Mouse (Mus musculus) liver, embryonic 14.5 days (tissue): Measurements from ENCODE around the gene Adcy10. TPM values are rescaled to one million over a fixed set of nuclear protein-coding genes. Genes with fewer than 3 reads are reported as not detected.
A peak's percentile ranks its signal among the peaks of the same experiment; 100 is the strongest.

ENCODE experiments used
- ATAC-seq: fragments of 200-750 bp; cut with Nextera tagmentation; 2 replicates; pipeline ENCODE4 v1.8.0; 2017; ENCODE audit warnings: moderate number of reproducible peaks, mild to moderate bottlenecking, moderate library complexity; ENCODE audit not compliant: insufficient read depth
- DNase-seq, 3 experiments: peaks; one replicate each; pipeline ENCODE4 v3.0.0-alpha.2; 2012 to 2013; ENCODE audit warnings: low read depth in 3 of 3, low spot score in 3 of 3
- H3K27ac ChIP-seq: fragments of 300-500 bp; sonication (generic); 2 replicates; pipeline ENCODE4 v1.5.1; 2014; ENCODE audit warnings: moderate library complexity, mild to moderate bottlenecking, control low read depth, inconsistent platforms
- H3K27me3 ChIP-seq: fragments of 300-500 bp; sonication (generic); 2 replicates; pipeline ENCODE4 v1.6.1; 2014; ENCODE audit warnings: mild to moderate bottlenecking, low read length, moderate library complexity; ENCODE audit not compliant: control insufficient read depth, insufficient read depth
- H3K36me3 ChIP-seq: fragments of 300-500 bp; sonication (generic); replicated peaks from 2 replicates; pipeline ENCODE4 v1.6.1; 2014; ENCODE audit warnings: low read depth; ENCODE audit not compliant: control insufficient read depth, insufficient read depth
- H3K4me1 ChIP-seq, 2 experiments: fragments of 200-500 bp in 1 of 2; fragments of 300-500 bp in 1 of 2; sonication (generic) in 1 of 2; replicated peaks; 2 replicates each; pipeline ENCODE4 v1.6.1; 2012 to 2014; ENCODE audit warnings: antibody characterized with exemption in 1 of 2, inconsistent platforms in 1 of 2, low read length in 1 of 2; ENCODE audit not compliant: control insufficient read depth in 2 of 2, insufficient read depth in 2 of 2
- H3K4me2 ChIP-seq: fragments of 300-500 bp; sonication (generic); 2 replicates; pipeline ENCODE4 v1.6.1; 2014; ENCODE audit warnings: low read depth, mild to moderate bottlenecking, control low read depth, moderate library complexity
- H3K4me3 ChIP-seq, 2 experiments: fragments of 200-500 bp in 1 of 2; fragments of 300-500 bp in 1 of 2; sonication (generic) in 1 of 2; 2 replicates each; pipeline ENCODE4 v1.5.1; 2012 to 2014; ENCODE audit warnings: low read depth in 2 of 2, low read length in 2 of 2, mild to moderate bottlenecking in 2 of 2, control low read depth in 1 of 2, inconsistent platforms in 1 of 2, moderate library complexity in 1 of 2; ENCODE audit not compliant: insufficient read depth in 1 of 2
- H3K9ac ChIP-seq: fragments of 300-500 bp; sonication (generic); replicated peaks from 2 replicates; pipeline ENCODE4 v1.6.1; 2014; ENCODE audit warnings: mild to moderate bottlenecking, control low read depth, moderate library complexity
- H3K9me3 ChIP-seq: fragments of 300-500 bp; sonication (generic); 2 replicates; pipeline ENCODE4 v1.6.1; 2016; ENCODE audit warnings: low read length, mixed read lengths; ENCODE audit not compliant: control insufficient read depth
- CTCF ChIP-seq: IDR thresholded peaks from 2 replicates; pipeline ENCODE4 v1.5.1; 2016; ENCODE audit warnings: antibody characterized with exemption, low read depth, control low read depth
- EP300 ChIP-seq: IDR thresholded peaks from 2 replicates; pipeline ENCODE4 v1.6.1; 2016; ENCODE audit warnings: antibody characterized with exemption, low read depth
- WGBS: fragments of 180-500 bp; shearing (Covaris S2); extraction: QIAGEN DNeasy Blood & Tissue Kit; methylation state at CpG from one replicate; pipeline ENCODE4 v1.1.7; 2014; ENCODE audit not compliant: insufficient replicate concordance; 5-methylcytosine and 5-hydroxymethylcytosine counted together
- polyA plus RNA-seq, 2 experiments: library from polyadenylated mRNA; depleted of rRNA in 1 of 2; stranded (reverse) in 1 of 2; unstranded in 1 of 2; fragments of >200 nt; fragmentation: Nextera tagmentation in 1 of 2; extraction: Ambion mirVana in 1 of 2; gene quantifications; 2 replicates each; pipeline versions ENCODE4 v1.2.1 to v1.2.3; 2012 to 2014

Gene Adcy10
- polyA plus RNA-seq, 2 experiments: 0.08 TPM; not detected in 1

DNA sequence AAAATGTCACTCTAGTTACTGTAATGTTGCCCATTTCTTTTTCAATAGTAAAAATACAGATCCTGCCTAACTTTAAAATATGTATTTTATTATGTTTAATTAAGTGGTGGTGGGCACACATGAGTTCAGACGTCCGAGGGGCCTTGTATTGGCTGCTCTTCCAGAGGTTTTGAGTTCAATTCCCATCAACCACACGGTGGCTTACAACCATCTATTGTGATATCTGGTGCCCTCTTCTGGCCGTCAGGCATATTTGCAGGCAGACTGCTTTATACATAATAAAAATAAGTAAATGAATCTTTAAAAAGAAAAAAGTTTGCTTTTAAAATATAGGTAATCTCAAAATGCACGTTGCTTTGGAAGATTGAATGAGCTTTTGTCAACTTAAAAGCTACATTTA, 94.3 kb downstream of the Adcy10 start:
- H3K9ac ChIP-seq: no peak overlapping the region
- H3K27ac ChIP-seq: no peak overlapping the region
- H3K4me2 ChIP-seq: no peak overlapping the region
- H3K4me1 ChIP-seq: peaks cover 0 to 3% of the 10 kb centered on the region in 2 experiments; a peak in 1 of 4 replicates
- TF ChIP-seq CTCF (peak; percentile 65), EP300 (no peak)
- H3K36me3 ChIP-seq: no peaks in the 10 kb centered on the region
- no peaks in the 10 kb centered on the region for H3K27me3 ChIP-seq
- no peaks in the 10 kb centered on the region for H3K9me3 ChIP-seq
- 38% methylated on average over 5 of the region's 5 CpGs for WGBS
- no peak for ATAC-seq
- peak in 2 of 3 experiments; percentile 13 to 28 for DNase-seq
- H3K4me3 ChIP-seq: no peak overlapping the region

DNA sequence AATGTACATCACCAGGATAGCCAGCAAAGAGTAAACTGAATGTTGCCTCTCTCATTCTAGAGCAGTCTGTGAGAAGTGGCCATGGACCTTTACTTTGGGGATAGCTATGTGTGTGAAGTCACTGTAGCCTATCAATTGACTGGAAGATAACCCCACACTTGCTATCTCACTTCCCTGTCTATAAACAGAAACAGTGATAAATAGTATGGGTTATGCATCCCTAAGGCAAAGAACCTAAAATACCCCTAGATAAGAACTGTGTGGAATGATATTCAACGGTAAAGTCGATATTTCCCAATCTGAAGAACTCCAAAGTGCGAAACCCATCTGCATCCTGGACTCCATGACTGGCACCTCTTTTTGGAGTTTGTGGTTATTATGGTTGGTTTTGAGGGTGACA, 96.3 kb downstream of the Adcy10 start:
- no peak for DNase-seq
- 59% methylated on average over 3 of the region's 3 CpGs for WGBS
- no peak for TF ChIP-seq EP300
- no peak for TF ChIP-seq CTCF

DNA sequence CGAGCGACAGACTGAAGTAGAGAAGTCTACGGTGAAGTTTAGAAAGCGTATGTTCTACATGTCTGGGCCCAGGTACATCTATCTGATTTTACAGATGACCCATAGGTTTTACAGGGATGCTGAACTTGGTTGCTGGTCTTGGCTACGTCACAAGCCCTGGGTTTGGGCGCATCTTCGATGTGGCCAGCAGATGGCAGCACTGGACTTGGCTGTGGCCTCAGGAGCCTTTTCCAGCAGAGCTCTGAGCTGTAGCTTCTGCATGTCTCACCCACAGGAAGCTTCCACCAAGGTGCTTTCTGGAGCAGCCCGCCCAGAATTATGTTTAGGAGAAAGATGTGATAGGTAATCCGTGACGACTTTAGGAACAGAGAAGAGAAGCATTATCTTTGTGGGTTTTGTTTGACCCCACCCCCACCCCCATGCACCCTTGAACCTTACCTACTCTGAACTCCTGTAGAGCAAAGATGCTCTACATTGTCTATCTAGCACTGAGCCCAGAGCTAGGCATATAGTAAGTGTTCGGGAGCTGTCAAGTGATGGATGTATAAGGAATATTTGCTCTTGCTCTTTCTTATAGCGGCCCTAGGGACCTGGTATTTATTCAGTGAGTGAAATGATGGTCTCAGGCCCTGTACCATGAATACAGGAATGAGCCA, 98.7 kb downstream of the Adcy10 start:
- H3K27ac ChIP-seq: no peak overlapping the region
- WGBS: 21% methylated on average over 12 of the region's 12 CpGs
- TF ChIP-seq EP300 (no peak), CTCF (peak; percentile 98)
- no peak overlapping the region for H3K4me3 ChIP-seq
- H3K4me2 ChIP-seq: no peak overlapping the region
- no peaks in the 10 kb centered on the region for H3K27me3 ChIP-seq
- H3K4me1 ChIP-seq: no peaks in the 10 kb centered on the region
- H3K9ac ChIP-seq: no peak overlapping the region
- no peaks in the 10 kb centered on the region for H3K9me3 ChIP-seq
- ATAC-seq (peak; percentile 62; the same call in 1 of the 2 replicates), DNase-seq (peak; percentile 54 to 58 (median 54))
- no peaks in the 10 kb centered on the region for H3K36me3 ChIP-seq

More for the DNA sequence above, 96.3 kb downstream of the Adcy10 start:
- Histone ChIP-seq H3K9me3 (no peaks in the 10 kb centered on the region), H3K4me1 (peaks cover 0 to 3% of the 10 kb centered on the region in 2 experiments; a peak in 1 of 4 replicates), H3K4me2 (no peak overlapping the region), H3K27ac (no peak overlapping the region), H3K4me3 (no peak overlapping the region), H3K36me3 (no peaks in the 10 kb centered on the region), H3K9ac (no peak overlapping the region), H3K27me3 (no peaks in the 10 kb centered on the region)
- ATAC-seq: no peak

DNA sequence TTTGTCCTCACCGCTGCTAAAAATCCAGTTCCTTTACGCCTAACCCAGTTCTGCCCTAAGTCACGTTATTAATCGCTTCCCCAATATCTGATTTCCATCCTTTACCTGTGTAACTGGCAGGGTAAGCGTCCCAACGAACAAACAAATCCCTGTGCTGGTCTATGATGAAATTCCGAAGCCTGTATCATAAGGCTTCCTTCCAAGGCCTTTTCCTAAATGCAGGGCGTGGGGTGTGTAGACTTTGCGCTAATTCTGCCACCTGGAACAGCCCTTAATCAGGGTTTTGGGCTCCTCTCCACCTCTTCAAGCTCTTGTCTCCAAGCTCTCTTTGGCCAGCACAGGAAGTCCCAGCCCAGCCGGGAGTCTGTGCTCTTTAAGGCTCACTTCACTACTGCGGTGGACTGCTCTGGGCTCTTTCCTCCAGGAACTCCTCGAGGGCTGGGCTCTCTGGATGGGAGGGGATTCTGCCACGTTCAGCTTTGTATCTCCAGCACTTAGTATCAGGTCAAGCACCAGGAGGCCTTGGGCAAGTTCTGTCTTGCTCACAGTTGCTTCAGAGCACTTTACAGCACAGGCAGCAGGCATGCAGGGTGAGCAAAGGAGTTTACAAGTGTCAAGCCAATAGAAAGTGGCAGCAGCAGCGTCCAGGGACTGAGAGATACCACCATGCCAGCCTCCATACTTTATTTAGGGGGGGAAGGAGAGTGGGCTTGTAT, 100.6 kb downstream of the Adcy10 start:
- Histone ChIP-seq H3K4me3 (no peak overlapping the region), H3K36me3 (no peaks in the 10 kb centered on the region), H3K27me3 (no peaks in the 10 kb centered on the region), H3K9me3 (no peaks in the 10 kb centered on the region), H3K27ac (no peak overlapping the region), H3K9ac (no peak overlapping the region), H3K4me1 (no peaks in the 10 kb centered on the region), H3K4me2 (no peak overlapping the region)
- DNase-seq (no peak), ATAC-seq (no peak)
- TF ChIP-seq EP300: no peak
- no peak for TF ChIP-seq CTCF
- WGBS: 58% methylated on average over 14 of the region's 14 CpGs

DNA sequence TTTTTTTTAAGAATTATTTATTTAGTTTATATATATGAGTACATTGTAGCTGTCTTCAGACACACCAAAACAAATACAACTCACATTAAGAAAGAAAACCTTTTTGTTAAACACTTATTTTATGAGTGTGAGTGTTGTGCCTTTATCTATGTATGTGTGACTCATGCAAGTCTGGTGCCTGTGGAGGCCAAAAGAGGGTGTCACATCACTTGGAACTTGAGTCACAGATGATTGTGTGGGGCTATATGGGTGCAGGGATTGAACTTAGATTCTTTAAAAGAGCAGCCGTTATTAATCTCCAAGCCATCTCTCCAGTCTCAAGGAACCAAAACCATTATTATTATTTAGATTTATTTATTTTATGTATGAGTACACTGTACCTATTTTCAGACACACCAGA, 101.4 kb downstream of the Adcy10 start:
- Histone ChIP-seq H3K4me1 (no peaks in the 10 kb centered on the region), H3K36me3 (no peaks in the 10 kb centered on the region), H3K4me2 (no peak overlapping the region), H3K9ac (no peak overlapping the region), H3K9me3 (no peaks in the 10 kb centered on the region), H3K27ac (no peak overlapping the region), H3K27me3 (no peaks in the 10 kb centered on the region), H3K4me3 (no peak overlapping the region)
- no peak for DNase-seq
- no peak for ATAC-seq
- WGBS: 56% methylated on average over 1 of the region's 1 CpGs
- no peak for TF ChIP-seq CTCF
- no peak for TF ChIP-seq EP300
